Mouse (Mus musculus) mesoderm, embryonic 11.5 days (tissue): ENCODE measurements around the gene Morc3.
A peak's percentile ranks its signal among the peaks of the same experiment; 100 is the strongest.

ENCODE experiments used
- DNase-seq: peaks from one replicate; pipeline ENCODE4 v3.0.0-alpha.2; 2012; ENCODE audit warnings: low read depth, low spot score

The Morc3 gene

DNA sequence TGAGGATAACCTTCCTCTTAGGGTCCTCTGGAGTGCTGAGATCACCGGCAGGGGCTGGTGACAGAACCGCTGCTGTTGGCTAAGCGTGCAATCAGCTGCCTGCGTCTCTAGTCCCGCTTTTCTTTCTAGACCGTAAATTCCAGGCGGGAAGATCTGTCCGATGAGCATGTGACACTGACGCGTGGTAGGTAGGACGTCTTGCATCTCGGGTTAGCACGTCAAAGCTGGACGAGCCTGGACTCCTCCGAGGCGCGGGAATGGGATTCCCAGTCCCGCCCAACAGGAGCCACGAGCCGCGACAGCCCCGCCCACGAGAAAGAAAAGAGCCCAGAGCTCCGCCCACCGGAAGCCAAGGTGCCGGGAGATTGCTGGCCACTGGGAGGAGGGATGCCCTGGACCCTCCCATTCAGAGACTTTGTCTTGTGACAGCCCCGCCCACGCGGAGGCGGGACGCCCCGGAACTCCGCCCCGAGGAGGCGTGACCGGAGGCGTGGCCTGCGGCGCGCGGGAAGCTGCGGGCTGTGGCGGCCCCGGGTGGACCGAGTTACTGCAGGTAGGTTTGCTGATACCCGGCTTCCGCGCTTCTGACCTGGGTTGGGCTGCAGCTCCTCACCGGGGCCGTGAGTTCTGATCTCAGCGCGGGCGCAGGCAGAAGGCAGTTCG is 51.6 kb downstream of the Morc3 start, which contains the start of gene Chaf1b:
Gene Chaf1b, plus strand, starts transcription at position 479 of the 663 bp plus-strand sequence.
- DNase-seq = peak; percentile 98

DNA sequence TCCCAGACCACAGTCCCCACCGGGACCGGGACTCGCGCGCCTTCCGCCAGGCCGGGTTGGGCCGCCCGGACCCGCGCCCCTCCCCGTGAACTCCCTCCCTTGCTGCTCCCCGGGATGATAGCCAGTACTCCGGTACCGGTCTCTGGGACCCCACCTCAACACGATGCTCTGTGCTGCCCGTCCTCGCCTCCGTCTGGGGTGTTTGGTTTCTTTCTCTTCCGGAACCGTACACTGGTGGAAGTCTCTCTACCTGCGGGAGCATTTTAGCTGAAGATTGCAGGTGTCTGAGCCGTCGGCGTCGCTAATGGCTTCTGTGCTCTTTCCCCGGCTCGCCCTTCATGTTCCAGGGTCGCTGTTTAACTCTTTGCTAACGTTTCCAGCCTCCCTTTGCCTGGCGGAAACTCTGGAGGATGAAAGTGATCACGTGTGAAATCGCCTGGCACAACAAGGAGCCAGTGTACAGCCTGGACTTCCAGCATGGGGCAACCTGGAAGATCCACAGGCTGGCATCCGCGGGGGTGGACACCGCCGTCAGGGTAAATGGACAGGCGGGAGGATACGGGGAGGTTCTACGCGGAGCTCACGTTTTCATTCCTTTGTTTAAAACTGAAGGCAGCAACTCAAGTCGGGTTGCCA is 52.3 kb downstream of the Morc3 start:
- peak; percentile 51 for DNase-seq

DNA sequence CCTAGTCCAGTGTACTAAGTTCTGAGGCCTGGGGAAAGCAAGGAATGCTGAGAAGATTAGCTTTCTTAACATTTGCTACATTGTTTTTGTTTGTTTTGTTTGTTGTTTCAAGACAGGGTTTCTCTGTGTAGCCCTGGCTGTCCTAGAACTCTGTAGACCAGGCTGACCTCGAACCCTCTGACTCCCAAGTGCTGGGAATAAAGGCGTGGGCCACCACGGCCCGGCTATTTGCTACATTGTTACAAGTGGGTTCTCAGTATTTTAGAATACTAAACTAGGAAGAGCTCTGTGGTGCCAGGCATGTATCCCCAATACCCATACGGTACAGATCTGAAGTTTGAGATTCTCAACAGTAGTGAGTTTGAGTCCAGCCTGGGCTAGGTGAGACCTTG is 52.8 kb downstream of the Morc3 start:
- no peak for DNase-seq

DNA sequence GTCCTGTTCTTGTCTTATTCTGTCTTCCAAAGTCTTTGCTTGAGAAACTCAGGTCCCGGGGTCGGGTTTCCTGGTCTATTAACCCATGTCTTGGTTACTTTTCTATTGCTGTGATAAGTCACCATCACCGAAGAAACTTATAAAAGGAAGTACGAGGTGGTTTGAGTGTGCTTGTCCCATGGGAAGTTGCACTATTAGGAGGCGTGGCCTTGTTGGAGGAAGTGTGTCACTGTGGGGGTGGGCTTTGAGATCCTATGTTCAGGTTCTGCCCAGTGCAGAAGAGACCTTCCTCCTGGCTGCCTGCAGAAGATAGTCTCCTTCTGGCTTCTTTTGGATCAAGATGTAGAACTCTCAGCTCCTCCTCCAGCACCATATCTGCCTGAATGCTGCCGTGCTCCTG is 56.6 kb downstream of the Morc3 start:
- DNase-seq = no peak

DNA sequence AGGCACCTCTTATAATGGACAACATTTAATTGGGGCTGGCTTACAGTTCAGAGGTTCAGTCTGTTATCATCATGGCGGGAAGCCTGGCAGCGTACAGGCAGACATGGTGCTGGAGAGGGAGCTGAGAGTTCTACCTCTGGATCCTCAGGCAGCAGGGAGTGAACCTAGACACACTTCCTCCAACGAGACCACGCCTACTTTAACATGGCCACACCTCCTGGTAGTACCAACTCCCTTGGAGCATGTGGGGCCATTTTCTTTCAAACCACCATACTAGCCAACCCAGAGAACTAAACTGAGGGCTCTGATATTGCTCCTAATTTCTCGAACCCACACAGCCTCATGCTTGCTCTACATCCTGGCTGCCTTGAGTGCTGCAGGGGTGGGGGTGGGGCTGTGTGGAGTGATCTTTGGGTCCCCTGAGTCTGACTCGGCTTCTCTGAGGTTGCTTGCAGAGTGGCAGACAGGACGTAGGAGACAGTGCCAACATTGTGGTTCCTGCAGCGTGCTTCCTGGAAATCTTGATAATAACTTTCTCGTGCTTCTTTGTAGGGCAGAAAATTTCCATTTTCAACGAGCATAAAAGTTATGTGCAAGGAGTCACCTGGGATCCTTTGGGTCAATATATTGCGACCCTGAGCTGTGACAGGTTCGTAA is 59.2 kb downstream of the Morc3 start:
- DNase-seq = no peak

DNA sequence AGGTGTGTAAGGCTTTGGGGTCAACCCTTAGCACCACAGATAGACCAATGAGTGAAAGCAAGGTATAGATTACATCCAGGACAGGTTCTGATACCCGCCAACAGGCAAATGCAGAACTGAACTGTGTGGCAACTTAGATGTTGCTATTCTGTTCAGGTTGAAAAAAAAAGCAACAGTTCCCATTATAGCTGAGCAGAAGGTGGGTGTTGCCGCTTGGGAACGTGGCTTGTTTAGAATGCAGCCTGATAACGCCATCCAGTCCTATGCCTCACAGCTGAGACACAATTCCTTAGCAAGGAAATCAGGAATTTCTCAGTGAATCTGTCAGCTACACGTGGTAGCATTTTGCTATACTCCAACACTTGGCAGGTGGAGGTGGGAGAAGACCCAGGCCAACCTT is 61.4 kb downstream of the Morc3 start:
- DNase-seq = no peak

DNA sequence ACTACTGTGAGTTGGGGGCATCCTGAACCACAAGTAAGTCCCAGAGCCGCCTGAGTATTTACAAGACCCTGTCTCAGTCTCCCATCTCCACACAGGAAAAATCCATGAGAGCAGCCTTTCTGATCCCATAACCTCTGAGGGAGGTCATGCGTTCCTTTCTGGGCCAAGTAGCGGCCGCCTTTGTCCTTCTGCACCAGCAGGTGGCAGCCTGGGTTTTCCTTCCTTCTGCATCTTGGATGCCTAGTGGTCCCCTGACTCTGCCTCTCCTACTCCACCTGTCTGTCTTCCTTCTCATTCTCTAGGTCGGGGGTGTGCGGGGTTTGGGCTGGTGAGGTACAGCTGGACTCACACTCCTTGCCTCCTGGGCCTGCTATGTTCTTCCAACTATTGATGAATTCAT is 71.1 kb downstream of the Morc3 start:
- no peak for DNase-seq

DNA sequence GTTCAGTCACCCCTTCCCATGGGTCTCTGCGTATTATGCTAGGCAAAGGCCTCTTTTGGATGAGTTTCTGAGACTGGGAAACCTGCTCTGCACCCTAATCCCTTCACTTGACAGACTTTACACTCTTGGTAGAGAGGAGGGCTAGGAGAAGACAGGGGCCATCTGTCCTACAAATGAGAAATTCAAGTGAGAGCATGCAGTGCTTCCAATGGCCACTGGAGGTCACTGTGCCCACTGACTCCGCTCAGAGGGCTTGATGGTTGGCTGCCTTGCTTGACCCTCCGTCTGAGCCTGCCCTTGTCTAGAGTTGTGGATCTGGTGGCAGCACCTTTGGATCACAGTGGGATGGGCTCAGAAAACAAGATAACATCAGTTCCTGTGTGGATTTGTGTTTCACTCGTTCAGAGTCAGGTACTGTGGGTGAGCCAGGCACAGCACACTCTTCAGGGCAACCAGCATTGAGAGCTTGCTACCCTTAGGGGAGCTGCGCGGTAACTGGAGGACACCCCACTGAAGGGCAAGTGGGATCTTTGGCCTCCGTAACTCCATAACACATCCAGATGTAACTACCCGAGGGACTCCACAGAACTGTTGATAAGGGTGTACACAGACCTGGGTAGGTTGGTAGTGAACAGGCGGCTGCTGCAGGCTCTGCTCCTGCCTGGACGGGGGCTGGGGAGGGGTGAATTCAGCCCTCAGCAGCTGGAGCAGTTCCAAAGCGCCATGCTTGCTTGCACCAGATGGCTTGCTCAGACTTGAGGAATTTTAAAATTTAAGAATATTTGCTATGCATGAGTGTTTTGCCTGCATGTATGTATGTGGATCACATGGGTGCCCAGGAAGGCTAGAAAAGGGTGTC is 74.5 kb downstream of the Morc3 start:
- DNase-seq = peak; percentile 66

DNA sequence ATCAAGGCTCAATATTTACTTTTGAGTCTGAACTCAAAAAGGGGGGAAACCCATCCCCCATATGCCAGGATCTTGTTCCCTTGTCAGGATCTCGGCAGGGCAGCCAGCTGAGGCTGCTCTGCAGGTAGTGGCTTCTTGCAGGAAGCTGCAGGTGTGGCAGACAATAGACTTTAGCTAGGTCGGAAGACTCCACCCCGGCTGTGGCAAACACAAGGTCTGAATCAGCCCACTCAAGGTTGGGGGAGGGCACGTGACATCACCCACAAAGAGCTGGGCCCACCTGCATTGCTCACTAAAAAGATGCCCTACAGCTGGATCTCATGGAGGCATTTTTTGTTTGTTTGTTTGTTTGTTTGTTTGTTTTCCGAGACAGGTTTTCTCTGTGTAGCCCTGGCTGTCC is 75.8 kb downstream of the Morc3 start:
- DNase-seq = no peak

DNA sequence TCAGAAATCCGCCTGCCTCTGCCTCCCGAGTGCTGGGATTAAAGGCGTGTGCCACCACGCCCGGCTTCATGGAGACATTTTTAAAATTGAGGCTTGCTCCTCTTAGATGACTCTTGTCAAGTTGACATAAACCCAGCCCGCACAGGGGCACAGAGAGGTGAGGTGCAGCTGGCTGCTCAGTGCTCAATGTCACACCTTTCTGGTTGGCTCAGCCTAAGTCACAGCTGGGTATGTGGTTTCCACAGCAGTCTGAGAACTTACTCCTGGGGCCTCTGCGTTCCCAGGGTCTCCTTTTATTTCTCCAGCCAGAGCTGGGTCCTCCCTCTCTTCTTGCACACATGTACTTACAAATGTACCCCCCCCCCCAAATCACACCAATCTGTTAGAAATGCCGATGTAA is 76.3 kb downstream of the Morc3 start:
- DNase-seq = no peak

DNA sequence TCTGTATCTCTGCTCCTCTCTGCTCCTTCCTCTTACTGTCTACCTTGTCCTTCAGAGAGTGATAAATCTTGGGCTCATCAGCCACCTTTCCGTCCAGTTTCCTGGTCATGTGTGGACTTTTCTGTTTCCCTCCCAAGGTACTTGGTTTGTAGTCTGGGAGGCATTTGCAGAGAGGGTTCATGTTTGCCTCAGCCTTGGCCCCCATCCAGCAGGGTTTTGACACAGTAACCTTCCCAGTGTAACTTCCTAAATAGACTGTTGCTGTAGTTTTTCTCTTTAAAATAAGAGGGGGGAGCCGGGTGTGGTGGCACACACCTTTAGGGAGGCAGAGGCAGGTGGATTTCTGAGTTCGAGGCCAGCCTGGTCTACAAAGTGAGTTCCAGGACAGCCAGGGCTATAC is 78.0 kb downstream of the Morc3 start:
- no peak for DNase-seq

DNA sequence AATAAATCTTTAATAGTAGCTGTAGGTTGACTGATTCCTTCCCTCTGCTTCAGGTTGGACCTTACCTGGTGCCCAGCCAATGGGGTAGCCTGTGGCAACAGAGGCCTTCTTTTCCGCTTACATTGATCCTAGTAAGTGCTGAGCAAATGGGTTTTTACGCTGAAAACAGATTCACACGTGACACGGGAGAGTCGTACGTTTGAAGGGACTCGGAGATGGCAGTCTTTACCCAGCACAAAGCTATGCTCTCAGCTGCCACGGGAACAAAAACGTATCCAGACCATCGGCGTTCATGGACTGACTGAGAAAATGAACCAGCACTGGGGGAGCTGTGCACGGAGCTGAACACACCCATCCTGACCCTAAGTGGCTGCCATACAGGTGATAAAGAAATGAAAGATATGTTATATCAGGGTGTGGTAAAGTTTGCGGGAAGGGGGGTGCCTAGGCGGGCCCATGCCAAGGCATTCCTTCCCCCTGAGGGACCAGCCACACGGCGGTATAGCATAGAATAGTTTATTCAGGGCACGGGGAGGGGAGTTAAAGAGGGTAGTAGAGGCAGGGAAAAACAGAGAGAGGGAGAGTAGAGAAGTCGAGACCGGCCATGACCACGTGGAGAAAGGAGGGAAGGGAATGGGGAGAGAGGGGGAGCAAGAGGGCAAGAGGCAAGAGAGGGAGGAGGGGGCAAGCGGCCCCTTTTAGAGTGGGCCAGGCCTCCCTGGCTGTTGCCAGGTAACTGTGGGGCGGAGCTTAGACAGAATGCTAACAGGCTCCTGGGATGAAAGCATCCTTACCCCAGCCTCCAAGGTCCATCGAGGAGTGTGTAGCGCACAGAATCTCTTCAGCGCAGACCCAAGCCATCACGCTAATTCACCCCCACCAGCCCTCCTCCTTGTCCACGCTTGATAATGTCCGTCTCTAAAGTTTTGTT is 79.1 kb downstream of the Morc3 start:
- no peak for DNase-seq

DNA sequence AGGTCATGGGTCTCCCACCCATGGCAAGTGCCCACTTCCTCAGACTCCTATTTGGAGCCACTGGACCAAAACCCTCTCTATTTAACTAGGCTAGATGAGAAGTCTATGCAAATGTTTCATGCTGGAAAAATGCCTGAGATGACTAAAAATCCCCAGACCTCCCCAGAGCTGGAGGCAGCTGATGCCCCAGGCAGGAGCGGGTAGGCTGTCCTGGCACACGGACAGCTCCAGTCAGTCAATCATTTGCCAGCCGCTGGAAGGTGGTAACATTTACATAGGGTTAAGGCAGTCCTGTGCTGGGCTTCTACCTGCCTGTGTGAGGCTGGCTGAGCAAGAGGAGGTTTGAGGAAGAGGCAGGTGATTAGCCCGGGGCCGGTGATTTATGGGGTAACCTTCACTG is 80.2 kb downstream of the Morc3 start:
- no peak for DNase-seq

DNA sequence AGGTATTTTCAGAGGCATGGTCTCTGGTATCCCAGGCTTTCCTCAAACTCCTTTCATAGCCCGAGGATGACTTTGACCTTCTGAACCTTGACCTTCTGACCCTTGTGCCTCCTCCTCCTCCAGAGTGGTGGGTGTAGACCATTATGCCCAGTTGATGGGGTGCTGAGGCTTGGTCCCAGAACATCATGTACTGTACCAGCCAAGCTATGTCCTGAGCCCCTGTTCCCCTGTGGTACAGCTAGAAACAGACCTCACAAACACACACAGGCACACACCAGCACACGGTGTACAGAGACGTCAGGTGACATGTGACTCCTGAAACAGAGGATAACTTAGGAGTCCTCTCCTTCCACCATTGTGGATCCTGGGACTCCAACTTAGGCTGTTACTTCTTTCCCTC is 80.9 kb downstream of the Morc3 start:
- DNase-seq = no peak

DNA sequence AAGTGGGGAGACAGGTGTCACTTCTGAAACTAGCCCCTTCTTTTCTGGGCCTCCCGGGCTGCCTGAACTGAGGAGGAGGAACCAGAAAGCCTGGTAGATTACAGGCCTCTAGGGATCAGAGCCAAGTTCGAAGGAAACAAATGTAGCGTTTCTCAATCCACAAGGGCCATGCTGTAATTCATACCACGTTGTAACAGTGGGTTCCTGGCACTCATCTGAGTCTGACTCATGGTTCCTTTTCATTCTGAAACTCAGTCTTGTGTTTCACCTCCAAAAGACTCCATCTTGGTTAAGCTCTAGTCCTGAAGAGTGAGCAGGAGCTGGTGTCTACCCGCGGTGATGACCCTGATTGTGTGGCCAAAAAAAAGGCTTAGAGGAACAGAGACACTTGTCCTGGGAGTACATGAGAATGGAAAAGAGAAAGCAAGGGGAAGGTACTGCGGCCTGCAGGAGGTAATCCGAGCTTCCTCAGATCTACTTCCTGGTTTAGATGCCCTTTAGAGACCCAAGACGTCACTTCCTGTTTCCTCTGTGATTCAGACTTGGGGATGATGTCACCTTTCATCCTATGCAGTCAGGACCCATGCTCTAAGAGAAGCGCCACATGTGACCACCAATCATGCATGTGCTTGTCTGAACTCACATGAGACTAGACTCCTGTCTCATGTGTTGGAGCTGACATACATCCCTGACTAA is 82.1 kb downstream of the Morc3 start:
- no peak for DNase-seq

DNA sequence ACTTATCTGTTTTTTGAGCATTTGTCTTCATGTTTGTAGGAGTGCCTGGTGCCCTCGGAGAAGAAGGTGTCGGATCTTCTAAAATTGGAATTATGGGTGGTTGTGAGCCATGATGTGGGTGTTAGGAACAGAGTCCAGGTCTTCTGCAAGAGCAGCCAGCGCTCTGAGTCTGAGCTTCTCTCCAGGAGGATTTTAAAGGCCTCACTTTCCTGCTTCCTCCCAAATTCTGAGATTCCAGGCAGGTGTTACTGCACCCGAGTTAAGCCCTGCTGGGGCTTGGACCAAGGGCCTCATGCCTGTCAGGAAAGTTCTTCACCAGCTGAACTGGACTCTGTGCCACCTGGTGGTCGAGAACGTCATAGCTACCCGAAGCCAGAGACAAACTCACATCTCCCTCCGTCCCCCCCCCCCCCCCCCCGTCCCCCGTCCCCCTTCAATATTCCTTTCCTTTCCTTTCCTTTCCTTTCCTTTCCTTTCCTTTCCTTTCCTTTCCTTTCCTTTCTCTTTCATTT is 83.5 kb downstream of the Morc3 start:
- peak; percentile 37 for DNase-seq

DNA sequence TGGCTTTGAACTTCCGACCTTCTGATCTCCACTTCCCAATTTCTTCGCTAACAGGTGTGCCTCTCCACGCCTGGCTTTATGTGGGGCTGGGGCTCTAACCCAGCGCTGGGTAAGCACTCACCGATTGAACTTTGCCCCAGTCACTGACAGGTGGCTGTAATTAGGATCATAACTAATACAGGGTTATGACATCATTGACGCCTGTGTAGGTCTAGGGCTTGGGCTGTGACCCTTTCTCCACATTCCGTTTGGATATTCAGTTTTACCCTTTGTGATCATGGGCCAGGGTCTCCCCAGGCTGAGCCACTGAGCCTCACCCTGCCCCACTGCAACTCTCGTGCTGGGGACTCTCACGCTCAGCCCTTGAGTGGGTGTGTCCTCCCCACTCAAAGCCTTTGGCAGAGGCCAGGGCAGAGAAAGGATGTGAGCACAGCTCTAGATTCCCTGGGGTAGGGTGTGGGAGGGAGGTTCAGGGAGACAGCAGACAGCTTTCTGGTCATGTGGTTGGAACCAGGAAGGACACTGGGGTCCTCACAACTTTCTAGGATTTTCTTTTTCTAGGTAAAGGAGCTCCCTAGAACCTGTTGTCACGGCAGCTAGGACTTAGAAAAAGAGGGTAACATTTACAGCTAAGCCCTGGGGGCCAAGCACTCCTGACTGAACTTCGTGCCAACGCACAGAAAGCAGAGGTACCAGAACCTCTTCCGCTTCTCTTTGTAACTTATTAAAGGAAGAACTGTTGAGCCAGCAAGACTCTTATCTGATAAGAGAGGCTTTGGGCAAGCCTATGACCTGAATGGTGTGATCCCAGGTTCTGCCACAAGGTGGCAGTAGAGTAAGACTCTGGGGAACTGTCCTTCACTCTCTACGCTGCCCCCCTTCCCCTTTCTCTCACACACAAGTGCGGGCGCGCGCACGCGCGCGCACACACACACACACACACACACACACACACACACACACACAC is 86.1 kb downstream of the Morc3 start:
- peak; percentile 89 for DNase-seq

DNA sequence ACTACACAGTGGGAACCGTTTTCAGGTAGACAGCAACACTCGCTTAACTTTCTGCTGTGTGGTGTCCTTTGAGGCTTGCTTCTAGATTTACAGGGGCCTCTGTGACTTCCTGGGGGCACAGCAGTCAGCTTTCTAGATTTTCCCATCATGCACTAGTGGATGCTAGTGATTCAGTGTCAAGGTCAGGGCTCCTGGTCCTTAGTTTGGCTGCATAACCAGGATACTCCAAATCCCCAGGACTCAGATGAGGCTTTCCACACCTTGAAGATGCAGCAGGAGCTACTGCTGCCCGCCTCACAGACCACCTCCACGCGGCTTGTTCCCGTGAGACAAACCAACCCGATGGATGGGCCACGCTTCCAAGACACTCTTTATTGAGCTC is 86.7 kb downstream of the Morc3 start:
- peak; percentile 27 for DNase-seq

DNA sequence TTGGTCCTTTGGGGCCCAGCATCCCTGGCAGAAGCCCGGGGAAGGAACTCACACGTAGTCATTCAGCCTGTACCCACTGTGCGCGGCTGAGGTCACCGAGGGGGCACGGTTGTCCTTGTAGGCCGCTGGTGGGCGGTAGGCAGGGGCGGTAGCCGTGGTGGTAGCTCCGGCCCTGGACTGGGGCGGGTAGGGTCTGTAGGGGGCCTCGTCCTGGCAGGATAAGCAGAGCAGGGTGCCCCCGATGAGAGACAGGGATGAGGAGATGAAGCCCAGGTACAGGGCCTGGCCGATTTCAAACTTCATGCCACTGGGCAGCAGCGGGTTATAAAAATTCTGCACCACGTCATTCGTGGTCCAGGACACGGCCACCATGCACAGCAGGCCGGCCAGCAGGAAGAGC is 87.3 kb downstream of the Morc3 start:
- no peak for DNase-seq
